Mouse (Mus musculus) heart, postnatal 4 days (tissue): ENCODE measurements at regions not wholly inside any gene's neighbourhood (a gene's known extent, or its start where the extent isn't known, plus 50 kb on each side); places are given as distances from the start of the nearest gene placed in this dataset.

Experiments used
- DNase-seq: peaks from one replicate; pipeline ENCODE4 v3.0.0; 2021

GRCm38 (mm10) chr10:42093176-42093759 is 75.0 kb upstream of the Armc2 start:
- no peak for DNase-seq

GRCm38 (mm10) chr10:42092500-42092899 is 74.3 kb upstream of the Armc2 start:
- DNase-seq: peak; percentile 61

GRCm38 (mm10) chr10:42091546-42092168 is 73.4 kb upstream of the Armc2 start:
- DNase-seq: no peak

GRCm38 (mm10) chr10:42090806-42091205 is 72.6 kb upstream of the Armc2 start:
- DNase-seq: no peak

GRCm38 (mm10) chr10:42090147-42090546 is 71.9 kb upstream of the Armc2 start:
- no peak for DNase-seq

- peak; percentile 45 for DNase-seq
Measured at GRCm38 (mm10) chr10:42089686-42090085, 71.4 kb upstream of the Armc2 start.

GRCm38 (mm10) chr10:42089235-42089625 is 71.0 kb upstream of the Armc2 start:
- DNase-seq: peak; percentile 81

GRCm38 (mm10) chr10:42088570-42089234 is 70.5 kb upstream of the Armc2 start:
- DNase-seq: no peak

- no peak for DNase-seq
Measured at GRCm38 (mm10) chr10:42087906-42088305, 69.7 kb upstream of the Armc2 start.

- no peak for DNase-seq
Measured at GRCm38 (mm10) chr10:42086691-42087090, 68.4 kb upstream of the Armc2 start.

GRCm38 (mm10) chr10:42085295-42085694 is 67.1 kb upstream of the Armc2 start:
- DNase-seq: no peak

GRCm38 (mm10) chr10:42082227-42082840 is 64.1 kb upstream of the Armc2 start:
- no peak for DNase-seq

GRCm38 (mm10) chr10:42079775-42080174 is 61.5 kb upstream of the Armc2 start:
- no peak for DNase-seq

GRCm38 (mm10) chr10:42076711-42077110 is 58.5 kb upstream of the Armc2 start:
- no peak for DNase-seq

GRCm38 (mm10) chr10:42075545-42075944 is 57.3 kb upstream of the Armc2 start:
- DNase-seq: no peak

- no peak for DNase-seq
Measured at GRCm38 (mm10) chr10:42072758-42073157, 54.5 kb upstream of the Armc2 start.

- no peak for DNase-seq
Measured at GRCm38 (mm10) chr10:42072131-42072530, 53.9 kb upstream of the Armc2 start.

GRCm38 (mm10) chr10:42071404-42072024 is 53.3 kb upstream of the Armc2 start:
- DNase-seq: no peak

GRCm38 (mm10) chr10:42070611-42071403 is 52.6 kb upstream of the Armc2 start:
- DNase-seq: peak; percentile 74

- no peak for DNase-seq
Measured at GRCm38 (mm10) chr10:42069751-42070150, 51.5 kb upstream of the Armc2 start.

- DNase-seq: no peak
Measured at GRCm38 (mm10) chr10:42068497-42068896, 50.3 kb upstream of the Armc2 start.
